Mouse (Mus musculus): ENCODE measurements around the gene Vps29.

DNA sequence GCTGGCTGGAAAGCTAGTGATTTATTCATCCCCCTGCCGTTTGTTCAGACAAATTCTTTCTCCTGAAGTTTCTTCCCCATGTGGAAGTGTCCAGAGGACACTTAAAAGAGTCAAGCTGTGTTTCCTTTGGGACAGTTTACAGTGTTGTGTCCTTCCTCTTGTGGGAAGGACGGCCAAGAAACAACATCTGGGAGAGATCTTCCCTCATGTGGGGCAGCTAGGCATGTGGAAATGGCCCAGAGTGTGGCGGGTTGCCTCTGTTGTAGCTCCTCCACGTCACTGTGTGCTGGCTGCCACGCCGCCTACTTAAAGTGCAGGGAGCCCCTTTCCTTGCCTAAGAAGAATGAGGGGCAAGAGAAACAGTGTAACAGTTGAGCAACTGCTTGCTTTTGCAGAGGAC is 58.7 kb downstream of the Vps29 start:
- TF ChIP-seq CTCF (IDR thresholded peaks at IDR 0.05; ENCODE audit: low read depth, low read length), result no peak
- TF ChIP-seq POLR2AphosphoS5 (IDR thresholded peaks at IDR 0.05; ENCODE audit: insufficient replicate concordance, low read depth, low read length), result no peak
- TF ChIP-seq GATA1 (IDR thresholded peaks at IDR 0.05; ENCODE audit: borderline replicate concordance, low read length), result no peak
